ENCODE assay signal across 8 mouse cellular contexts in the genomic region with DNA sequence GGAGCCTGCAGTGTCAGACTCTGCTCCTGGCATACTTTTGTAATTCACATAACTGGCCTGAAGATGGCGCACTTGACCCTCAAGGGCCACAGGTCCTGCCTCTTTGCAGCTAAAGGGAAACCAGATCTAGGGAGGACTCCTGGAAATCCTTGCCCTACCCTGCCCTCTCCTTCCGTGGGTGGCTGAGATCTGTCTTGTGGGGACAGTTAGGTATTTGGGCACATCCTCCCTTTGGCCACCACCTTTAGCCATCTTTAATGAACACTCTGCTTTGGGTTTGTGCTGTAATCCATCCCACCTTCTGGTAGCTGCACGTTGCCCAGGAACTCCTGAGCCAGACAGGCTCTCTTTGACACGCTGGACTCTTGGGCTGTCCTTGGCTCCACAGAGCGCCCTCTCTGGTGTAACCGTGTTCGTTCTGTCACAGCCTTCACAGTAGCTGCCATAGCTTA. TPM values are rescaled to one million over a fixed set of nuclear protein-coding genes. Genes with fewer than 3 reads are reported as not detected.
A peak's percentile ranks its signal among the peaks of the same experiment; 100 is the strongest.
DNase-seq lines count a peak whose midpoint lies in the region; ATAC-seq lines count a peak whose summit lies in the region.

No protein-coding gene starts in this region.

- ATAC-seq in forebrain, embryonic 11.5 days (replicated peaks; ENCODE audit: low FRiP score): no peak
- ATAC-seq in forebrain, embryonic 16.5 days: no peak
- ATAC-seq in lung, embryonic 16.5 days (ENCODE audit: low read depth): 0 out of 2 replicates have a peak, but pooled peaks have one; percentile 9

- H3K27ac ChIP-seq in forebrain, embryonic 11.5 days (ENCODE audit: low read depth, low read length): no peak overlapping the region
- no peak overlapping the region for H3K27ac ChIP-seq in forebrain, embryonic 16.5 days (ENCODE audit: low read length)
- no peak overlapping the region for H3K27ac ChIP-seq in heart, embryonic 10.5 days
- no peak overlapping the region for H3K27ac ChIP-seq in lung, embryonic 16.5 days (ENCODE audit: low read length)

- DNase-seq in forebrain, embryonic 11.5 days (ENCODE audit: low spot score): peak; percentile 86
- peak; percentile 86 for DNase-seq in Muller cell, postnatal 12 days (ENCODE audit: inconsistent ontology term)
- peak; percentile 82 to 84 for DNase-seq in cerebellum, postnatal 14 days
- peak; percentile 86 for DNase-seq in heart, embryonic 10.5 days (ENCODE audit: low spot score)
- peak; percentile 77 for DNase-seq in kidney, postnatal 10 days
- DNase-seq in skeletal muscle tissue, adult 2 months (ENCODE audit: low read depth, low spot score): peak; percentile 58

- 3% methylated on average over 7 of the region's 7 CpGs for WGBS in forebrain, embryonic 11.5 days
- WGBS in forebrain, embryonic 16.5 days: 2% methylated on average over 7 of the region's 7 CpGs
- WGBS in heart, embryonic 10.5 days: 1% methylated on average over 7 of the region's 7 CpGs
- 2% methylated on average over 7 of the region's 7 CpGs for WGBS in lung, embryonic 16.5 days

- H3K9me3 ChIP-seq in forebrain, embryonic 11.5 days (ENCODE audit: control insufficient read depth, low read length): no peaks in the 10 kb centered on the region
- no peaks in the 10 kb centered on the region for H3K9me3 ChIP-seq in forebrain, embryonic 16.5 days (ENCODE audit: control insufficient read depth, low read length)
- no peaks in the 10 kb centered on the region for H3K9me3 ChIP-seq in heart, embryonic 10.5 days
- no peaks in the 10 kb centered on the region for H3K9me3 ChIP-seq in lung, embryonic 16.5 days (ENCODE audit: control insufficient read depth, low read length)

- H3K36me3 ChIP-seq in forebrain, embryonic 11.5 days (ENCODE audit: control insufficient read depth, insufficient read depth, low read length): no peaks in the 10 kb centered on the region
- no peaks in the 10 kb centered on the region for H3K36me3 ChIP-seq in forebrain, embryonic 16.5 days (ENCODE audit: control insufficient read depth, insufficient read depth)
- no peaks in the 10 kb centered on the region for H3K36me3 ChIP-seq in heart, embryonic 10.5 days
- H3K36me3 ChIP-seq in lung, embryonic 16.5 days (ENCODE audit: control insufficient read depth, insufficient read depth, low read length): no peaks in the 10 kb centered on the region

- H3K4me1 ChIP-seq in forebrain, embryonic 11.5 days (replicated peaks; ENCODE audit: control insufficient read depth, insufficient read depth, low read length): peaks cover 10% of the 10 kb centered on the region; the same call in 1 of the 2 replicates
- peaks cover 21% of the 10 kb centered on the region for H3K4me1 ChIP-seq in forebrain, embryonic 16.5 days (replicated peaks; ENCODE audit: control insufficient read depth, insufficient read depth, low read length)
- H3K4me1 ChIP-seq in heart, embryonic 10.5 days: peaks cover 27% of the 10 kb centered on the region
- H3K4me1 ChIP-seq in lung, embryonic 16.5 days (replicated peaks; ENCODE audit: control insufficient read depth, insufficient read depth, low read length): peaks cover 8% of the 10 kb centered on the region

- no peak overlapping the region for H3K4me3 ChIP-seq in forebrain, embryonic 11.5 days (ENCODE audit: low read depth, low read length)
- no peak overlapping the region for H3K4me3 ChIP-seq in forebrain, embryonic 16.5 days (replicated peaks; ENCODE audit: low read length)
- no peak overlapping the region for H3K4me3 ChIP-seq in heart, embryonic 10.5 days
- H3K4me3 ChIP-seq in lung, embryonic 16.5 days (ENCODE audit: low read length): no peak overlapping the region

- no peaks in the 10 kb centered on the region for H3K27me3 ChIP-seq in forebrain, embryonic 11.5 days (ENCODE audit: control insufficient read depth, insufficient read depth, low read length)
- no peaks in the 10 kb centered on the region for H3K27me3 ChIP-seq in forebrain, embryonic 16.5 days (replicated peaks; ENCODE audit: control insufficient read depth, insufficient read depth, low read length)
- peaks cover 48% of the 10 kb centered on the region for H3K27me3 ChIP-seq in heart, embryonic 10.5 days (ENCODE audit: insufficient read depth, poor library complexity, severe bottlenecking)
- H3K27me3 ChIP-seq in lung, embryonic 16.5 days (ENCODE audit: control insufficient read depth, insufficient read depth, low read depth, low read length): peaks cover 22% of the 10 kb centered on the region

- no peak overlapping the region for H3K9ac ChIP-seq in forebrain, embryonic 11.5 days (ENCODE audit: low read length)
- no peak overlapping the region for H3K9ac ChIP-seq in forebrain, embryonic 16.5 days (replicated peaks; ENCODE audit: low read depth, low read length)
- no peak overlapping the region for H3K9ac ChIP-seq in lung, embryonic 16.5 days (ENCODE audit: low read length)

- no peak overlapping the region for H3K4me2 ChIP-seq in forebrain, embryonic 11.5 days (ENCODE audit: low read depth, low read length, severe bottlenecking)
- no peak overlapping the region for H3K4me2 ChIP-seq in forebrain, embryonic 16.5 days (ENCODE audit: low read length)
- no peak overlapping the region for H3K4me2 ChIP-seq in lung, embryonic 16.5 days (ENCODE audit: low read depth, low read length)

RNA-seq across cellular contexts. Expression of gene Slc4a8, which starts 4.0 kb away (rescaled TPM):
- polyA plus RNA-seq in forebrain, embryonic 11.5 days (2014; fragmentation: Nextera tagmentation; extraction: Ambion mirVana): 12.3 and 12.8 TPM in 2 replicates
- 20.8 and 25.7 TPM in 2 replicates for polyA plus RNA-seq in forebrain, embryonic 16.5 days (2015; fragmentation: Nextera tagmentation; extraction: Ambion mirVana)
- polyA plus RNA-seq in heart, embryonic 10.5 days (2016; fragmentation: Nextera tagmentation; extraction: Ambion mirVana): 2.2 and 2.3 TPM in 2 replicates
- polyA plus RNA-seq in lung, embryonic 16.5 days (2015; fragmentation: Nextera tagmentation; extraction: Ambion mirVana): 2.5 and 4.2 TPM in 2 replicates

RNA-seq across cellular contexts. Expression of gene Galnt6, which starts 28.4 kb away (rescaled TPM):
- 0.12 and 0.20 TPM in 2 replicates for polyA plus RNA-seq in forebrain, embryonic 11.5 days (2014; fragmentation: Nextera tagmentation; extraction: Ambion mirVana)
- polyA plus RNA-seq in forebrain, embryonic 16.5 days (2015; fragmentation: Nextera tagmentation; extraction: Ambion mirVana): 0.34 and 0.39 TPM in 2 replicates
- polyA plus RNA-seq in heart, embryonic 10.5 days (2016; fragmentation: Nextera tagmentation; extraction: Ambion mirVana): 0.18 and 0.20 TPM in 2 replicates
- polyA plus RNA-seq in lung, embryonic 16.5 days (2015; fragmentation: Nextera tagmentation; extraction: Ambion mirVana): 0.67 and 1.3 TPM in 2 replicates
